Mouse (Mus musculus) megakaryocyte, embryonic 14.5 days (primary cell): Measurements from ENCODE around the gene Spag9.

Experiments used
- FLI1 ChIP-seq: IDR thresholded peaks from 2 replicates; pipeline ENCODE4 v1.6.1; 2012; ENCODE audit warnings: low read length, inconsistent platforms, mixed read lengths
- GATA1 ChIP-seq: IDR thresholded peaks from 3 replicates; pipeline ENCODE4 v1.6.1; 2012; ENCODE audit warnings: mixed read lengths, low read length, inconsistent platforms, borderline replicate concordance

- no peak for TF ChIP-seq GATA1
- no peak for TF ChIP-seq FLI1
These were observed 46.9 kb upstream of the Spag9 start for GRCm38 (mm10) chr11:93948887-93949567.
